26 mouse cellular contexts compared by ENCODE assay signal in genomic region chr11:50156725-50157258, GRCm38 (mm10). TPM values are rescaled to one million over a fixed set of nuclear protein-coding genes. Genes with fewer than 3 reads are reported as not detected.
DNase-seq lines count a peak whose midpoint lies in the region; ATAC-seq and TF ChIP-seq lines count a peak whose summit lies in the region.
"Had no signal": no experiment of that assay in that cellular context is flagged by ENCODE, and none has a peak within 500 bp of the region (broad histone marks: within the 10 kb centered on the region; RNA-seq: fewer than 3 reads in every experiment).

No protein-coding gene starts in this region.

- peaks cover 10% of the 10 kb centered on the region for H3K4me1 ChIP-seq in cerebellum, adult 2 months (ENCODE audit: control insufficient read depth, insufficient read depth, low read length)
- peaks cover 7% of the 10 kb centered on the region for H3K4me1 ChIP-seq in megakaryocyte, embryonic 14.5 days
- H3K4me1 ChIP-seq: embryonic facial prominence, embryonic 13.5 days; embryonic facial prominence, embryonic 15.5 days; forebrain, embryonic 12.5 days had no signal

- WGBS in cerebellum, adult 2 months: 33% methylated on average over 16 of the region's 16 CpGs

- H3K27me3 ChIP-seq in cerebellum, adult 2 months (ENCODE audit: control insufficient read depth, insufficient read depth, low read length): no peaks in the 10 kb centered on the region
- H3K27me3 ChIP-seq in megakaryocyte, embryonic 14.5 days (replicated peaks): no peaks in the 10 kb centered on the region
- H3K27me3 ChIP-seq: CH12.LX; embryonic facial prominence, embryonic 13.5 days; embryonic facial prominence, embryonic 15.5 days; forebrain, embryonic 12.5 days; Patski had no signal

- H3K36me3 ChIP-seq in megakaryocyte, embryonic 14.5 days (replicated peaks; ENCODE audit: low read length): peaks cover 97% of the 10 kb centered on the region

- ATAC-seq in megakaryocyte, adult 5-6 weeks (ENCODE audit: poor library complexity, severe bottlenecking): no peak
- ATAC-seq: activated CD4-positive, CD25-positive, alpha-beta regulatory T cell, adult 4 months; CD4-positive, CD25-positive, alpha-beta regulatory T cell, adult 4 months; forebrain, embryonic 14.5 days; forebrain, embryonic 16.5 days; Patski had no signal

- peak in 1 of 2 experiments; percentile 36 for DNase-seq in cerebellum, adult 2 months
- DNase-seq in cerebellum, adult 9-11 months: no peak
- peak; percentile 55 to 64 for DNase-seq in cerebellum, postnatal 14 days
- DNase-seq in cerebellum, adult 8-10 months: no peak
- peak; percentile 21 to 39 for DNase-seq in cerebellum, postnatal 36 days
- no peak for DNase-seq in cerebellum, adult 9-10 months
- DNase-seq: adrenal gland, adult 8-10 months; adrenal gland, postnatal 14 days; adrenal gland, postnatal 36 days; B cell, adult 2 months; cerebellum, adult 11 months; embryo, embryonic 11 days had no signal

- TF ChIP-seq CTCF in cerebellum, adult 2 months (IDR thresholded peaks at IDR 0.05; ENCODE audit: borderline replicate concordance, insufficient read depth, low read depth, low read length): no peak

- no peak for TF ChIP-seq POLR2A in cerebellum, adult 2 months (IDR thresholded peaks at IDR 0.05; ENCODE audit: borderline replicate concordance, insufficient read depth, low read length)

- H3K27ac ChIP-seq in cerebellum, adult 2 months (ENCODE audit: insufficient read depth, low read length): peak overlapping the region; percentile 21; the same call in 1 of the 2 replicates
- H3K27ac ChIP-seq: embryonic facial prominence, embryonic 13.5 days; embryonic facial prominence, embryonic 15.5 days; forebrain, embryonic 10.5 days; forebrain, embryonic 12.5 days had no signal

- no peak overlapping the region for H3K4me3 ChIP-seq in cerebellum, adult 2 months (replicated peaks; ENCODE audit: insufficient read depth, low read depth, low read length)
- peak overlapping the region; percentile 33 for H3K4me3 ChIP-seq in megakaryocyte, embryonic 14.5 days (replicated peaks)
- H3K4me3 ChIP-seq: embryonic facial prominence, embryonic 13.5 days; embryonic facial prominence, embryonic 15.5 days; erythroblast, embryonic 14.5 days; forebrain, embryonic 10.5 days; forebrain, embryonic 12.5 days had no signal

- H3K9me3 ChIP-seq in megakaryocyte, embryonic 14.5 days: no peaks in the 10 kb centered on the region
- H3K9me3 ChIP-seq: embryonic facial prominence, embryonic 13.5 days; embryonic facial prominence, embryonic 15.5 days; forebrain, embryonic 10.5 days; forebrain, embryonic 12.5 days; G1E had no signal

RNA-seq across cellular contexts. Expression of gene Mrnip, which starts 17.5 kb away (rescaled TPM):
- 22.5 and 24.2 TPM in 2 replicates for polyA plus RNA-seq in cerebellum, adult 2 months (2012; rRNA removed)
- polyA plus RNA-seq in megakaryocyte, embryonic 14.5 days (2012; ENCODE audit: insufficient read depth, low replicate concordance): 3.7 TPM in 1 of 2 replicates, not detected in the other
- total RNA-seq in megakaryocyte, adult 5-6 weeks (2015): 7.6 and 9.2 TPM in 2 replicates
- total RNA-seq in megakaryocyte, adult 5-6 weeks (2017): 7.5 and 11.6 TPM in 2 replicates

RNA-seq across cellular contexts. Expression of gene Tbc1d9b, which starts 25.6 kb away (rescaled TPM):
- 118 and 124 TPM in 2 replicates for polyA plus RNA-seq in cerebellum, adult 2 months (2012; rRNA removed)
- 10.0 and 34.0 TPM in 2 replicates for polyA plus RNA-seq in megakaryocyte, embryonic 14.5 days (2012; ENCODE audit: insufficient read depth, low replicate concordance)
- total RNA-seq in megakaryocyte, adult 5-6 weeks (2015): 17.8 and 23.5 TPM in 2 replicates
- total RNA-seq in megakaryocyte, adult 5-6 weeks (2017): 30.9 and 36.7 TPM in 2 replicates

RNA-seq across cellular contexts. Expression of gene Sqstm1, which starts 53.8 kb away (rescaled TPM):
- polyA plus RNA-seq in cerebellum, adult 2 months (2012; rRNA removed): 377 and 381 TPM in 2 replicates
- polyA plus RNA-seq in megakaryocyte, embryonic 14.5 days (2012; ENCODE audit: insufficient read depth, low replicate concordance): 154 and 155 TPM in 2 replicates
- total RNA-seq in megakaryocyte, adult 5-6 weeks (2015): 51.8 and 56.7 TPM in 2 replicates
- total RNA-seq in megakaryocyte, adult 5-6 weeks (2017): 298 and 386 TPM in 2 replicates

RNA-seq across cellular contexts. Expression of gene Mgat4b, which starts 53.9 kb away (rescaled TPM):
- 65.1 and 68.9 TPM in 2 replicates for polyA plus RNA-seq in cerebellum, adult 2 months (2012; rRNA removed)
- polyA plus RNA-seq in megakaryocyte, embryonic 14.5 days (2012; ENCODE audit: insufficient read depth, low replicate concordance): 119 and 130 TPM in 2 replicates
- total RNA-seq in megakaryocyte, adult 5-6 weeks (2015): 17.1 and 22.2 TPM in 2 replicates
- 9.1 and 12.1 TPM in 2 replicates for total RNA-seq in megakaryocyte, adult 5-6 weeks (2017)

Comparison
In these comparisons a context has a peak if more than half of its experiments do, and no peak if none do; other contexts are left out.
1. DNase-seq: peak in cerebellum, postnatal 14 days (2 of 2) and cerebellum, postnatal 36 days (2 of 2); none in cerebellum, adult 9-11 months (single experiment), cerebellum, adult 8-10 months (single experiment) and cerebellum, adult 9-10 months (single experiment).